In genomic region chr7:16845820-16846167, GRCm38 (mm10) we compare ENCODE assay signal across 8 mouse cellular contexts. TPM values are rescaled to one million over a fixed set of nuclear protein-coding genes. Genes with fewer than 3 reads are reported as not detected.
A peak's percentile ranks its signal among the peaks of the same experiment; 100 is the strongest.
DNase-seq lines count a peak whose midpoint lies in the region; ATAC-seq and TF ChIP-seq lines count a peak whose summit lies in the region.

No protein-coding gene starts in this region.

- H3K9me3 ChIP-seq in heart, embryonic 12.5 days (replicated peaks) = no peaks in the 10 kb centered on the region
- H3K9me3 ChIP-seq in limb, embryonic 13.5 days = no peaks in the 10 kb centered on the region
- H3K9me3 ChIP-seq in stomach, embryonic 16.5 days (replicated peaks; ENCODE audit: control insufficient read depth, low read length) = no peaks in the 10 kb centered on the region

- no peaks in the 10 kb centered on the region for H3K27me3 ChIP-seq in heart, embryonic 12.5 days (replicated peaks)
- H3K27me3 ChIP-seq in testis, adult 2 months (ENCODE audit: control insufficient read depth, insufficient read depth, low read length) = no peaks in the 10 kb centered on the region
- no peaks in the 10 kb centered on the region for H3K27me3 ChIP-seq in limb, embryonic 13.5 days
- H3K27me3 ChIP-seq in stomach, embryonic 16.5 days (ENCODE audit: control insufficient read depth, insufficient read depth, low read length) = no peaks in the 10 kb centered on the region

- 32% methylated on average over 10 of the region's 10 CpGs for WGBS in heart, embryonic 12.5 days
- 29% methylated on average over 10 of the region's 10 CpGs for WGBS in limb, embryonic 13.5 days
- 33% methylated on average over 10 of the region's 10 CpGs for whole genome bisulfite sequencing in stomach, embryonic 16.5 days

- peak overlapping the region; percentile 64; the same call in 1 of the 2 replicates for H3K9ac ChIP-seq in heart, embryonic 12.5 days
- peak overlapping the region; percentile 89 for H3K9ac ChIP-seq in limb, embryonic 13.5 days
- peak overlapping the region; percentile 86 for H3K9ac ChIP-seq in stomach, embryonic 16.5 days (ENCODE audit: low read length)

- H3K4me3 ChIP-seq in heart, embryonic 12.5 days = peak overlapping the region; percentile 70
- peak overlapping the region; percentile 38 for H3K4me3 ChIP-seq in testis, adult 2 months (ENCODE audit: control insufficient read depth, low read depth, low read length)
- H3K4me3 ChIP-seq in limb, embryonic 13.5 days = peak overlapping the region; percentile 68
- H3K4me3 ChIP-seq in stomach, embryonic 16.5 days (replicated peaks; ENCODE audit: low read length) = peak overlapping the region; percentile 61

- no peak for TF ChIP-seq POLR2A in testis, adult 2 months (IDR thresholded peaks at IDR 0.05; ENCODE audit: control insufficient read depth, low read depth, low read length)

- peak overlapping the region; percentile 98 for H3K4me2 ChIP-seq in heart, embryonic 12.5 days
- peak overlapping the region; percentile 98 for H3K4me2 ChIP-seq in limb, embryonic 13.5 days (replicated peaks)
- H3K4me2 ChIP-seq in stomach, embryonic 16.5 days (ENCODE audit: low read depth, low read length) = peak overlapping the region; percentile 94

- H3K27ac ChIP-seq in heart, embryonic 12.5 days (ENCODE audit: poor library complexity, severe bottlenecking) = peak overlapping the region; percentile 87
- no peak overlapping the region for H3K27ac ChIP-seq in testis, adult 2 months (ENCODE audit: control insufficient read depth, insufficient read depth, low read depth, low read length)
- peak overlapping the region; percentile 79 for H3K27ac ChIP-seq in limb, embryonic 13.5 days
- H3K27ac ChIP-seq in stomach, embryonic 16.5 days (ENCODE audit: low read length) = peak overlapping the region; percentile 88

- peaks cover 47% of the 10 kb centered on the region for H3K36me3 ChIP-seq in heart, embryonic 12.5 days
- no peaks in the 10 kb centered on the region for H3K36me3 ChIP-seq in testis, adult 2 months (ENCODE audit: control insufficient read depth, insufficient read depth, low read length)
- peaks cover 55% of the 10 kb centered on the region for H3K36me3 ChIP-seq in limb, embryonic 13.5 days
- H3K36me3 ChIP-seq in stomach, embryonic 16.5 days (ENCODE audit: control insufficient read depth, insufficient read depth, low read length) = peaks cover 18% of the 10 kb centered on the region

- DNase-seq in heart, postnatal 4 days = no peak
- no peak for DNase-seq in testis, postnatal 10 days (ENCODE audit: low spot score)
- DNase-seq in frontal cortex, postnatal 14 days (ENCODE audit: low spot score in 2 of 2) = no peak
- no peak for DNase-seq in thymus, adult 18-20 months

- no peak for TF ChIP-seq CTCF in testis, adult 2 months (IDR thresholded peaks at IDR 0.05; ENCODE audit: control insufficient read depth, insufficient read depth, insufficient replicate concordance, low read depth, low read length)

- ATAC-seq in heart, embryonic 12.5 days (ENCODE audit: insufficient number of reproducible peaks, low FRiP score) = no peak
- no peak for ATAC-seq in limb, embryonic 13.5 days (ENCODE audit: low FRiP score, low read depth)
- ATAC-seq in stomach, embryonic 16.5 days (ENCODE audit: insufficient read depth, low FRiP score) = no peak

- peaks cover 35% of the 10 kb centered on the region for H3K4me1 ChIP-seq in heart, embryonic 12.5 days (replicated peaks)
- peaks cover 51% of the 10 kb centered on the region for H3K4me1 ChIP-seq in testis, adult 2 months (ENCODE audit: control insufficient read depth, insufficient read depth, low read length)
- peaks cover 28% of the 10 kb centered on the region for H3K4me1 ChIP-seq in limb, embryonic 13.5 days
- H3K4me1 ChIP-seq in stomach, embryonic 16.5 days (ENCODE audit: control insufficient read depth, insufficient read depth, low read length) = peaks cover 30% of the 10 kb centered on the region

RNA-seq across cellular contexts. Expression of gene Prkd2, which starts 3.1 kb away (rescaled TPM):
- 10.8 and 11.8 TPM in 2 replicates for polyA plus RNA-seq in heart, embryonic 12.5 days (2016; fragmentation: Nextera tagmentation; extraction: Ambion mirVana)
- 10 to 100 TPM; 23.0 to 23.4 TPM for total RNA-seq in heart, postnatal 4 days (2021)
- polyA plus RNA-seq in testis, adult 2 months (2012; rRNA removed) = 2.8 and 4.5 TPM in 2 replicates
- 20.8 and 20.9 TPM in 2 replicates for polyA plus RNA-seq in limb, embryonic 13.5 days (2015; fragmentation: Nextera tagmentation; extraction: Ambion mirVana)
- polyA plus RNA-seq in stomach, embryonic 16.5 days (2015; fragmentation: Nextera tagmentation; extraction: Ambion mirVana) = 11.1 and 11.8 TPM in 2 replicates

RNA-seq across cellular contexts. Expression of gene Fkrp, which starts 29.3 kb away (rescaled TPM):
- 37.6 and 37.8 TPM in 2 replicates for polyA plus RNA-seq in heart, embryonic 12.5 days (2016; fragmentation: Nextera tagmentation; extraction: Ambion mirVana)
- total RNA-seq in heart, postnatal 4 days (2021) = 10 to 100 TPM; 45.0 to 49.2 TPM
- 3.4 and 3.6 TPM in 2 replicates for polyA plus RNA-seq in testis, adult 2 months (2012; rRNA removed)
- 32.4 and 33.3 TPM in 2 replicates for polyA plus RNA-seq in limb, embryonic 13.5 days (2015; fragmentation: Nextera tagmentation; extraction: Ambion mirVana)
- polyA plus RNA-seq in stomach, embryonic 16.5 days (2015; fragmentation: Nextera tagmentation; extraction: Ambion mirVana) = 18.1 and 21.4 TPM in 2 replicates

RNA-seq across cellular contexts. Expression of gene Dact3, which starts 29.3 kb away (rescaled TPM):
- 14.3 and 15.2 TPM in 2 replicates for polyA plus RNA-seq in heart, embryonic 12.5 days (2016; fragmentation: Nextera tagmentation; extraction: Ambion mirVana)
- 10 to 100 TPM; 45.2 to 48.6 TPM for total RNA-seq in heart, postnatal 4 days (2021)
- 30.7 and 31.2 TPM in 2 replicates for polyA plus RNA-seq in testis, adult 2 months (2012; rRNA removed)
- polyA plus RNA-seq in limb, embryonic 13.5 days (2015; fragmentation: Nextera tagmentation; extraction: Ambion mirVana) = 5.1 and 6.1 TPM in 2 replicates
- 2.3 TPM in 2 replicates for polyA plus RNA-seq in stomach, embryonic 16.5 days (2015; fragmentation: Nextera tagmentation; extraction: Ambion mirVana)

RNA-seq across cellular contexts. Expression of gene Strn4, which starts 30.1 kb away (rescaled TPM):
- polyA plus RNA-seq in heart, embryonic 12.5 days (2016; fragmentation: Nextera tagmentation; extraction: Ambion mirVana) = 97.4 and 103 TPM in 2 replicates
- total RNA-seq in heart, postnatal 4 days (2021) = 10 to 100 TPM; 87.0 to 99.9 TPM
- 130 and 147 TPM in 2 replicates for polyA plus RNA-seq in testis, adult 2 months (2012; rRNA removed)
- 117 and 124 TPM in 2 replicates for polyA plus RNA-seq in limb, embryonic 13.5 days (2015; fragmentation: Nextera tagmentation; extraction: Ambion mirVana)
- 68.5 and 80.0 TPM in 2 replicates for polyA plus RNA-seq in stomach, embryonic 16.5 days (2015; fragmentation: Nextera tagmentation; extraction: Ambion mirVana)

RNA-seq across cellular contexts. Expression of gene Gng8, which starts 45.8 kb away (rescaled TPM):
- 2.3 and 4.3 TPM in 2 replicates for polyA plus RNA-seq in heart, embryonic 12.5 days (2016; fragmentation: Nextera tagmentation; extraction: Ambion mirVana)
- 1 to 10 TPM; 1.4 to 1.8 TPM for total RNA-seq in heart, postnatal 4 days (2021)
- 9.5 and 10.3 TPM in 2 replicates for polyA plus RNA-seq in testis, adult 2 months (2012; rRNA removed)
- polyA plus RNA-seq in limb, embryonic 13.5 days (2015; fragmentation: Nextera tagmentation; extraction: Ambion mirVana) = 15.4 and 16.0 TPM in 2 replicates
- polyA plus RNA-seq in stomach, embryonic 16.5 days (2015; fragmentation: Nextera tagmentation; extraction: Ambion mirVana) = 9.7 and 12.0 TPM in 2 replicates
